Mouse (Mus musculus) testis, adult 2 months (tissue): ENCODE measurements around the gene Apip. TPM values are rescaled to one million over a fixed set of nuclear protein-coding genes. Genes with fewer than 3 reads are reported as not detected.

ENCODE experiments used
- H3K27ac ChIP-seq: fragments of 200-500 bp; 2 replicates; pipeline ENCODE4 v1.5.1; 2012; ENCODE audit warnings: low read depth, low read length; ENCODE audit not compliant: control insufficient read depth, insufficient read depth
- H3K27me3 ChIP-seq: fragments of 200-500 bp; 2 replicates; pipeline ENCODE4 v1.6.1; 2012; ENCODE audit warnings: mild to moderate bottlenecking, low read length, moderate library complexity; ENCODE audit not compliant: control insufficient read depth, insufficient read depth
- H3K36me3 ChIP-seq: fragments of 200-500 bp; 2 replicates; pipeline ENCODE4 v1.6.1; 2012; ENCODE audit warnings: mild to moderate bottlenecking, low read length; ENCODE audit not compliant: control insufficient read depth, insufficient read depth
- H3K4me1 ChIP-seq: fragments of 200-500 bp; 2 replicates; pipeline ENCODE4 v1.6.1; 2012; ENCODE audit warnings: low read length; ENCODE audit not compliant: control insufficient read depth, insufficient read depth
- H3K4me3 ChIP-seq: fragments of 200-500 bp; 2 replicates; pipeline ENCODE4 v1.5.1; 2012; ENCODE audit warnings: low read depth, mild to moderate bottlenecking, low read length, moderate library complexity, mixed read lengths; ENCODE audit not compliant: control insufficient read depth
- CTCF ChIP-seq: fragments of 200-500 bp; IDR thresholded peaks from 2 replicates; pipeline ENCODE4 v1.5.1; 2012; ENCODE audit warnings: low read depth, mild to moderate bottlenecking, inconsistent platforms, low read length, moderate library complexity; ENCODE audit not compliant: control insufficient read depth, insufficient read depth, insufficient replicate concordance
- POLR2A ChIP-seq: fragments of 200-500 bp; IDR thresholded peaks from 2 replicates; pipeline ENCODE4 v1.6.1; 2012; ENCODE audit warnings: low read depth, mild to moderate bottlenecking, inconsistent platforms, low read length, moderate library complexity; ENCODE audit not compliant: control insufficient read depth
- polyA plus RNA-seq: library from polyadenylated mRNA; depleted of rRNA; stranded (reverse); fragments of >200 nt; gene quantifications from 2 replicates; pipeline ENCODE4 v1.2.3, GENCODE M21; 2012

The Apip gene
- polyA plus RNA-seq, 1 experiment = 16.9 TPM

- H3K36me3 ChIP-seq = no peaks in the 10 kb centered on the region
- no peak for TF ChIP-seq POLR2A
- TF ChIP-seq CTCF = no peak
- H3K4me3 ChIP-seq = no peak overlapping the region
- no peaks in the 10 kb centered on the region for H3K4me1 ChIP-seq
- H3K27me3 ChIP-seq = no peaks in the 10 kb centered on the region
- H3K27ac ChIP-seq = peak overlapping the region; percentile 25; the same call in 1 of the 2 replicates
Measured at GRCm38 (mm10) chr2:103081706-103082105, 8.2 kb downstream of the Apip start.

DNA sequence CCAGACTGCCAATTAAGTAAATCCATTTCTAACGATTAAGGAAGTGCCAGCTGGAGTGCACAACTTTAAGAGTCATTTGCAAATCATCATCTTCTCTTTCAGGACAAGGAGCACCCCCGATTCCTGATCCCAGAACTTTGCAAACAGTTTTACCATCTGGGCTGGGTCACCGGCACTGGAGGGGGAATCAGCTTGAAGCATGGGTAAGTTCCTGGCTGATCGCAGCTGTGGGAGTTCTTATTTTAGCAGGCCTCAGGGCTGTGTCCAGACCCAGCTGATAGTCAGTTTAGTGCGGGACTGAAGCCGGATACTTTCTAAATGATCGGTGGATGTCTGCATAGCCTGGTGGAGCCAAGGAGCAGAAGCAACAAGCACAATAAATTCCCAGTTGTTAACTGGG lies 9.4 kb downstream of the Apip start:
- Histone ChIP-seq H3K27me3 (no peaks in the 10 kb centered on the region), H3K36me3 (no peaks in the 10 kb centered on the region), H3K27ac (no peak overlapping the region), H3K4me3 (no peak overlapping the region), H3K4me1 (no peaks in the 10 kb centered on the region)
- no peak for TF ChIP-seq POLR2A
- no peak for TF ChIP-seq CTCF

GRCm38 (mm10) chr2:103084451-103084850 lies 11.0 kb downstream of the Apip start:
- TF ChIP-seq CTCF (no peak), POLR2A (no peak)
- Histone ChIP-seq H3K27ac (no peak overlapping the region), H3K27me3 (no peaks in the 10 kb centered on the region), H3K36me3 (no peaks in the 10 kb centered on the region), H3K4me1 (no peaks in the 10 kb centered on the region), H3K4me3 (no peak overlapping the region)

DNA sequence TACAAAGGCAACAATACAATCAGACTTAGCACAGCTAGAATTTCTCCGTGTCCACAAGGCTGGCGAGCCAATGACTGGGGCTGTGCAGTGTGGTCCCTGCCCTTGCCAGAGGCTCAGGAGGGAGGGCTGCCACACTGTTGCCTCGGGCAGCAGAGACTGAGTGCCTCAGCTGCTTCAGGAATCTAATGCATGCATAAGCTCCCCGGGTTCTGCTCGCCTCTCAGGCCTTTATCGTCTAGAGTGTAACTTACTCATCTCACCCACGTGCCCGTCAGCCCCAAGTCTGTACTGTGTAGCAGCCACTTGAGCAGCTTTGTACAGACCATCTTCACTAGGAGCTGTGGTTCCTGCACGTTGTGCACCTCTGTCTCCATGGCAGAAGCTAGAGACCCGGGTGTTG lies 12.2 kb downstream of the Apip start:
- TF ChIP-seq CTCF (no peak), POLR2A (no peak)

GRCm38 (mm10) chr2:103086432-103086831 lies 13.0 kb downstream of the Apip start:
- Histone ChIP-seq H3K4me1 (no peaks in the 10 kb centered on the region), H3K36me3 (no peaks in the 10 kb centered on the region; the same call in 1 of the 2 replicates), H3K4me3 (no peak overlapping the region), H3K27me3 (no peaks in the 10 kb centered on the region), H3K27ac (no peak overlapping the region)
- TF ChIP-seq POLR2A (no peak), CTCF (no peak)

More for the DNA sequence above, 12.2 kb downstream of the Apip start:
- Histone ChIP-seq H3K27me3 (no peaks in the 10 kb centered on the region), H3K27ac (no peak overlapping the region), H3K4me3 (no peak overlapping the region), H3K4me1 (no peaks in the 10 kb centered on the region), H3K36me3 (no peaks in the 10 kb centered on the region; the same call in 1 of the 2 replicates)

GRCm38 (mm10) chr2:103088099-103088498 lies 14.6 kb downstream of the Apip start:
- no peak overlapping the region for H3K27ac ChIP-seq
- H3K27me3 ChIP-seq = no peaks in the 10 kb centered on the region
- peaks cover 1% of the 10 kb centered on the region for H3K36me3 ChIP-seq
- no peaks in the 10 kb centered on the region for H3K4me1 ChIP-seq
- TF ChIP-seq POLR2A (no peak), CTCF (peak; percentile 55; the same call in 1 of the 2 replicates)
- H3K4me3 ChIP-seq = no peak overlapping the region

DNA sequence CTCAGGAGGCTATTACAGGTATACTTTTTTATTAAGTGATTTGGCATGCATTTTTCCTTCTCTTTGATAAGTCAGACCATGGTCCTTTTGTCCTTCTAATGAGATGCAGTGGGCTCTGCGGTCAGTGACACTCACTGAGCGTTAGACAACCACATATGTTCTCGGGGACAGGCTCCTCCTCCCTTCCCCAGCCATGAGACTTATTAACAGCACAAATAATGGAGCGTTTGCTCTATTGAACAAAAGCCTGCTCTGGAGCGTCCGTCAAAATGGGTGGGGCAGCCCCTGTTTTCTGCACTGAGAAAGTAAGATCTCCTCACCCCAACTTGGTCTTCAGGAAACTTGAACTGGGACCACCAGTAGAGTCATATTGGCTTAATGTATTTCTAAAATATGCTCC lies 16.0 kb downstream of the Apip start:
- TF ChIP-seq POLR2A = no peak
- no peak for TF ChIP-seq CTCF
- Histone ChIP-seq H3K27ac (no peak overlapping the region), H3K4me3 (no peak overlapping the region), H3K27me3 (no peaks in the 10 kb centered on the region), H3K36me3 (peaks cover 1% of the 10 kb centered on the region), H3K4me1 (no peaks in the 10 kb centered on the region)

GRCm38 (mm10) chr2:103102595-103102994 lies 29.1 kb downstream of the Apip start:
- Histone ChIP-seq H3K36me3 (no peaks in the 10 kb centered on the region), H3K4me3 (no peak overlapping the region), H3K4me1 (no peaks in the 10 kb centered on the region), H3K27ac (no peak overlapping the region), H3K27me3 (no peaks in the 10 kb centered on the region)
- TF ChIP-seq POLR2A (no peak), CTCF (no peak)
